Mouse (Mus musculus): ENCODE measurements at regions not wholly inside any gene's neighbourhood (a gene's known extent, or its start where the extent isn't known, plus 50 kb on each side); places are given as distances from the start of the nearest gene placed in this dataset.

GRCm38 (mm10) chr8:91955170-91955569 is 153.3 kb upstream of the Irx3 start:
- no peak for TF ChIP-seq CTCF (IDR thresholded peaks at IDR 0.05; ENCODE audit: low read depth)
- TF ChIP-seq EP300 (IDR thresholded peaks at IDR 0.05; ENCODE audit: low read depth) = no peak
